Mouse (Mus musculus) midbrain, embryonic 12.5 days (tissue): ENCODE results near the gene Abcb8. TPM values are rescaled to one million over a fixed set of nuclear protein-coding genes. Genes with fewer than 3 reads are reported as not detected.

Experiments used
- ATAC-seq: fragments of 200-750 bp; cut with Nextera tagmentation; 2 replicates; pipeline ENCODE4 v1.8.0; 2017; ENCODE audit warnings: low read depth, moderate TSS enrichment, moderate library complexity; ENCODE audit not compliant: low FRiP score
- H3K27ac ChIP-seq: fragments of 300-500 bp; sonication (generic); replicated peaks from 2 replicates; pipeline ENCODE4 v1.5.1; 2016; ENCODE audit warnings: mild to moderate bottlenecking
- H3K27me3 ChIP-seq: fragments of 300-500 bp; sonication (generic); 2 replicates; pipeline ENCODE4 v1.6.1; 2016; ENCODE audit warnings: mild to moderate bottlenecking
- H3K36me3 ChIP-seq: fragments of 300-500 bp; sonication (generic); 2 replicates; pipeline ENCODE4 v1.6.1; 2016
- H3K4me1 ChIP-seq: fragments of 300-500 bp; sonication (generic); 2 replicates; pipeline ENCODE4 v1.6.1; 2016
- H3K4me2 ChIP-seq: fragments of 300-500 bp; sonication (generic); replicated peaks from 2 replicates; pipeline ENCODE4 v1.6.1; 2016; ENCODE audit warnings: mild to moderate bottlenecking, moderate library complexity
- H3K4me3 ChIP-seq: fragments of 300-500 bp; sonication (generic); 2 replicates; pipeline ENCODE4 v1.5.1; 2016; ENCODE audit warnings: mild to moderate bottlenecking
- H3K9ac ChIP-seq: fragments of 300-500 bp; sonication (generic); replicated peaks from 2 replicates; pipeline ENCODE4 v1.6.1; 2016; ENCODE audit warnings: mild to moderate bottlenecking, moderate library complexity
- H3K9me3 ChIP-seq: fragments of 300-500 bp; sonication (generic); 2 replicates; pipeline ENCODE4 v1.6.1; 2016; ENCODE audit warnings: mild to moderate bottlenecking
- WGBS: fragments of 180-500 bp; shearing (Covaris S2); methylation state at CpG from one replicate; pipeline ENCODE4 v1.1.7; 2016; 5-methylcytosine and 5-hydroxymethylcytosine counted together
- polyA plus RNA-seq: library from polyadenylated mRNA; unstranded; fragments of >200 nt; fragmentation: Nextera tagmentation; extraction: Ambion mirVana; gene quantifications from 2 replicates; pipeline ENCODE4 v1.2.1, GENCODE M21; 2016

The Abcb8 gene
- polyA plus RNA-seq, 1 experiment from 2014 or later: 48.0 TPM

DNA sequence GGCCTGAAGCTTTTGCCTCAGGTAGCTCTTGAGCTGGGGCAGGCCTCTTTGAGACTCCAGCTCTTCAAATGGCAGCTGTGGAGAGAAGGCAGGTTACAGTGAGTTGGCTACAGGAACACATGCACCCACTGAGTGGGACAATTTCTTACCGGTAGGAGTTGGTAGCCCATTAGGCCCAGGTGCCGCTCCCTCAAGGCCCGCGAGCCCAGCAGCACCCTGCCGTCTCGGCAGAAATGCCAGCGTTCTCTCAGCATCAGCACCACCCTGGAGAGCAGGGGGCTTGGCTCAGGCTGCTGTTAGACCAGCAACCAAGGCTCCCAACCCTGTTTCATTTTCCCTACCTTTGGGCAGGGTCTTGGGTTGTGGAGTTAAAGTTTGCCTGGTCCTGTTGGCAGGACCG is 47.7 kb downstream of the Abcb8 start:
- Histone ChIP-seq H3K4me2 (no peak overlapping the region), H3K9ac (no peak overlapping the region), H3K27me3 (no peaks in the 10 kb centered on the region), H3K36me3 (peaks cover 59% of the 10 kb centered on the region), H3K9me3 (no peaks in the 10 kb centered on the region), H3K4me1 (peaks cover 17% of the 10 kb centered on the region), H3K27ac (no peak overlapping the region), H3K4me3 (no peak overlapping the region)
- no peak for ATAC-seq
- 95% methylated on average over 8 of the region's 8 CpGs for WGBS

DNA sequence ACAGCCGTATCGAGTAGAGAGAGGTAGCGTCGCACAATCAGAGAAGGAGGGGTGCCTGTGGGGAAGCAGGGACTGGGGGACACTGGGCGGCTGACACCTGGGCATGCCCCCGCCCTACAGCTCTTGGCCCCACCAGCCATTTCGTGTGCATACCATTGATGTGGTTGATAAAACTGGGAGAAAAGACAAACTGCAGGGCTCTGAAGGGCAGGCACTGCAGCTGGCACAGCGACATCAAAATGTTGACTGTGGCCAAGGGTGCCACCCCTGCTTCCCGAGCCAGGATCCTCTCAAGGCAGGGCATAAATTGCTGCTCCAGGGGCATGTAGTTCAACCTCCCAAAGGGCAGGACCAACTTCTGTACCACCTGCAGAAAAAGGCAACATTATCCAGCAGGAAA is 48.6 kb downstream of the Abcb8 start:
- Histone ChIP-seq H3K9me3 (no peaks in the 10 kb centered on the region), H3K27ac (no peak overlapping the region), H3K27me3 (no peaks in the 10 kb centered on the region), H3K9ac (no peak overlapping the region), H3K4me1 (peaks cover 23% of the 10 kb centered on the region), H3K4me2 (no peak overlapping the region), H3K36me3 (peaks cover 57% of the 10 kb centered on the region), H3K4me3 (no peak overlapping the region)
- ATAC-seq: no peak
- 89% methylated on average over 9 of the region's 9 CpGs for WGBS

DNA sequence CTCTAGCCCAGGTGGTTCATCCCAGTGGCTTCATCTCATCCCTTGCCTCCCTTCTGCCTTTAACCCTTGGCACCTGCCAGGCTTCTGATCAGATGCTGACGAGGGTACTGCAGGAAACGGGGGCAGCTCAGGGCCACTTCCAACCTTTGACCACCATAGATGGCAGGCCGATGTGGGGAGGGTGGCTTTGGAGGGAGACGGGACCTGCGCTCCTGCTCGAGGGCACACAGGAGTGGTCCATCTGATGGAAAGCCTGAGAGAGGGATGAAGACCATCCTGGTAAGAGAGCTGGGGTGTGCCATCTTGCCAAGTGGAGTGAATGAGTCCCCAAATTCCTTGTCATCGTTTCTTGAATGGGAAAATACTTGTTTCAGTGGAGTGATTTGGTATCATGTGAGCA is 49.7 kb downstream of the Abcb8 start:
- H3K27me3 ChIP-seq: no peaks in the 10 kb centered on the region
- H3K27ac ChIP-seq: no peak overlapping the region
- no peak overlapping the region for H3K4me2 ChIP-seq
- no peak for ATAC-seq
- H3K4me3 ChIP-seq: no peak overlapping the region
- no peak overlapping the region for H3K9ac ChIP-seq
- no peaks in the 10 kb centered on the region for H3K9me3 ChIP-seq
- 93% methylated on average over 7 of the region's 7 CpGs for WGBS
- peaks cover 34% of the 10 kb centered on the region for H3K4me1 ChIP-seq
- H3K36me3 ChIP-seq: peaks cover 53% of the 10 kb centered on the region

DNA sequence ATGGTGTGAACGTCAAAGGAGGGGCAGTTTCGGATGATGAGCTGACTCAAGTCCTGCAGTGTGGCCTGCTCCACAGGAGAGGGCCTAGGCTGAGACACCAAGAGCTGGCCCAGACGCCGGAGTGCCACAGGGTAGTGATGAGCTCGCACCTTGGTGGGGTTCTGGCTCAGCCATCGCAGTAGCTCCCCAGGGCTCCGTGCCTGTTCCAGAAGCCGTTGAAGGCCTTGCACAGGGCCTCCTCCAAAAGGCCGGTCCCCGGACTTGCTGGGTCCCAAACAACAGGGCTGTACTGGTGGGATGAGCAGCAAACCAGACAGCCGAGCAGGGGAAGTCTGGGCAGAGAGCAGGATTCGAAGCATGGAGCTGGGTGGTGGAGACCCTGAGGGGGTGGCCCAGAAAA is 50.5 kb downstream of the Abcb8 start:
- Histone ChIP-seq H3K9me3 (no peaks in the 10 kb centered on the region), H3K27ac (no peak overlapping the region), H3K9ac (peak overlapping the region; percentile 90), H3K4me3 (peak overlapping the region; percentile 89), H3K4me2 (peak overlapping the region; percentile 98), H3K36me3 (peaks cover 47% of the 10 kb centered on the region), H3K4me1 (peaks cover 34% of the 10 kb centered on the region), H3K27me3 (peaks cover 4% of the 10 kb centered on the region; the same call in 1 of the 2 replicates)
- no peak for ATAC-seq
- WGBS: 84% methylated on average over 12 of the region's 12 CpGs

DNA sequence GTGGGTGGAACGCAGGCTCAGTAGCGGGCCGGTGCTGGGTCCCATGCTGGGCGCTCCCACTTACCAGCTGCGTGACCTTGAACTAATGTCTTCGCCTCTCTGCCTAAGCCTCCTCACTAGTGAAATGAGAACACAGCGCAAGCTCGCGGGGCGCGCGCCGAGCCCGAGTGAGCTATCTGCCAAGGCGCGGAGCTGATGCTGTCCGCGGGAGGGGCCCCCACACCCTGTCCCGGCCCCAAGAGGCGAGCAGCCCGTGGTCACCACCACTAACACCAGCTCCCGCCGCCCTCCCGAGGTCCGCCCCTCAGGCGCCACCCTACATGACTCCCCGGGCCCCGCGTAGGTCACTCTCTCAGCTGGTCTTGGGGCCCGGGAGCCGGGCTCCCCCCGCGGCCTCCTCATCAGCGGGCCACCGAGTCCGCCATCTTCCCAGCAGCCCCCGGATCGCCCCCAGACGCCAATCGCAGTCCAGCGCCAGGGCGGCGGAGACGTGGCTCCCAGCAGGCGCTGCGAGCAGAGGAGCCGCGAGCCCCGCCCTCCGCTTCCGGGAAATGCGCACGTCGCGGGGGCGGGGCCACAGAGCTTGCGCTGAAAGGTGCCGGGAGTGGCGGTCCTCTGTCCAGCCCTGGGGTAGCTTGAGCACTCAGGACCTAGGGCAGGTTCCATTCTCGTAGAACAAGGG is 51.4 kb downstream of the Abcb8 start, which contains the start of gene Fastk:
Gene Fastk (minus strand): TSS at position 542 of the 682 bp plus-strand sequence.
- ATAC-seq: peak; percentile 82
- under 1% methylated on average over 59 of the region's 60 CpGs for WGBS
- H3K4me2 ChIP-seq: peak within 1 kb of the TSS; percentile 98

DNA sequence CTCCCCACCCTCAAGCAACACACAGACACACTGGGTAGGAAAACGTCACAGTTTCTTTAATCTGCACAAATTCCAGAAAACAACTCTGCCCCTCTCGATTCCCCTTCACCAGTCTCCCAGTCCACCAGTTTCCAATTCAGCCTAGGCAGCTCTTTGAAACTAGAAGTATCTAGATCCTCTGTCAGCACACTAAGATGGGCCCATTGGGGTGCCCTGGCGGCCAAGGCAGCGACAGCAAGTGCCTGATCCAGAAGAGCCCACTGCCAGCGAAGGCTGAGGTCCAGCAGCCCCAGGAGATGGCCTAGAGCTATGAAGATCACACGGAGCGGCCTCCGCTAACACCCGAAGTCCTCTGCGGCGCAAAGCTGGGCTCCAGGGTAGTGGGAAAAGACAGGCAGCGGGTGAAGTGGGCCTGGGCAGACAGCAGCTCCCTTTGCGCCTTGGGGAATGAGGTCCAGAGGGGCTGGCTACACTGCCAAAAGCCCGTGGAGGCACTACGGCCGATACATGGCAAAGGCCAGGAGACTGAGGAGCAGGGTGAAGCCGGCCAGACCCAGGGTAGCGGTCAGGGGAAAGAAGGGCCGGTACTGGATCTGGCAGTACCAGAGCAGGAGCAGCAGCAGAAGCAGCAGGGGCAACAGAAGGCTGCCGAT is 52.1 kb downstream of the Abcb8 start:
- Histone ChIP-seq H3K4me2 (peak overlapping the region; percentile 98), H3K27ac (peak overlapping the region; percentile 85), H3K9me3 (no peaks in the 10 kb centered on the region), H3K27me3 (peaks cover 9% of the 10 kb centered on the region; the same call in 1 of the 2 replicates), H3K4me3 (peak overlapping the region; percentile 89), H3K4me1 (peaks cover 34% of the 10 kb centered on the region), H3K9ac (peak overlapping the region; percentile 90), H3K36me3 (peaks cover 31% of the 10 kb centered on the region)
- 58% methylated on average over 20 of the region's 20 CpGs for whole genome bisulfite sequencing
- ATAC-seq: no peak

More for the DNA sequence above, 51.4 kb downstream of the Abcb8 start, which contains the start of gene Fastk:
- Histone ChIP-seq H3K36me3 (peaks cover 38% of the 10 kb centered on the region), H3K27me3 (peaks cover 5% of the 10 kb centered on the region; the same call in 1 of the 2 replicates), H3K4me3 (peak within 1 kb of the TSS; percentile 89), H3K27ac (peak within 1 kb of the TSS; percentile 85), H3K9ac (peak within 1 kb of the TSS; percentile 90), H3K9me3 (no peaks in the 10 kb centered on the region), H3K4me1 (peaks cover 34% of the 10 kb centered on the region)

DNA sequence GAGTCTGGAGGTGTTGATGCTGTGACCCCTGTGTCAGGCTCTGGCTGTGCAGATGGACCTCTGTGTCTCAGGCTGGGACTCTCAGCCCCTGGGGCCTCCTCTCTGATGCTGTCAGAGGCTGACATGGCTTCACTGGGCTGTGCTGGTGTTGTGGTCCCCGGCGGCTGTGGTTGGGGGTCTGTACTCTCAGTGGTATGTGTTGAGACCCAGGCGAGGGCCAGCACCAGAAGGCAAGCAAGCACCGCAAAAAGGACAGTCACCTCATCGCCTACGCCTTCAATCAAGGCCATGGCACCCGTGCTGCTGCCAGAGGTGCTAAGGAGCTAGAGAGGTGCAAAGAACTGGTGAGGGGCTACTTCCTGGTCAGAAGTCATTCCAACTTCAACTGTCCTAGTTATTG is 53.2 kb downstream of the Abcb8 start:
- H3K4me3 ChIP-seq: 0 out of 2 replicates have a peak overlapping the region, but pooled peaks have one; percentile 67
- no peaks in the 10 kb centered on the region for H3K9me3 ChIP-seq
- peaks cover 9% of the 10 kb centered on the region; the same call in 1 of the 2 replicates for H3K27me3 ChIP-seq
- H3K9ac ChIP-seq: no peak overlapping the region
- H3K36me3 ChIP-seq: peaks cover 20% of the 10 kb centered on the region
- WGBS: 91% methylated on average over 7 of the region's 7 CpGs
- ATAC-seq: no peak
- H3K27ac ChIP-seq: no peak overlapping the region
- H3K4me2 ChIP-seq: peak overlapping the region; percentile 85
- H3K4me1 ChIP-seq: peaks cover 41% of the 10 kb centered on the region

DNA sequence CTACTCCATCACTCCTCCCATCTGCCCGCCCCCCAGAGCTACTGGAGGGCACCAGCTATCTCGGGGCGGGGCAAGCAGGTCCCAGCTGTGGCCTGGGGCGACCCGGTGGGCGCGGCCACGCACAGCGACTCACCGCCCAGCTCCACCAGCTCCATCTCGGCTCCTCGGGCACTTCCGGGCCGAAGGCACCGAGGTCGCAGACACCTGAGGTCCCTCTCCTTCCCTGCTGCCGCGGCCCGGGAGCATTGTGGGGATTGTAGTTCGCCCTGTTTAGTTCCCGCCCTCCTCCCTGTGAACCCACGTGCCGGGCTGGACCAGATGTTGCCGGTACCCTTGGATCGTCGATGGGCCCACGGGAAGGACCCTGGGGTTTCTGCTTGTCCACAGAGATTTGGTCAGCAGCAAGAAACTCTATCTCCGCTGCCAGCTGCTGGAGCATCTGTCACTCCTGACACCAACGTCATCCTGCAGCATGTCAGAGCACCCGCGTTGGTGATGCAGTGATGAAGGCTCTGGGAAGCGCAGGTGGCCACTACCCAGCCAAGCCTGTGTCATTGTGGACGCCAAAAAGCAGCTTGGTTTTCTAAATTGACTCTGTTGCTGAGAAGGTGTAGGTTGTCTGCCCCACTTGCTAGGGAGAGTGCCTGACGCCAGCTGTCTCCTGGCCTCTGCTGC is 54.3 kb downstream of the Abcb8 start, which contains the start of gene Tmub1:
Gene Tmub1 (minus strand): TSS at position 231 of the 675 bp plus-strand sequence.
- ATAC-seq: peak; percentile 50
- peaks cover 10% of the 10 kb centered on the region; the same call in 1 of the 2 replicates for H3K36me3 ChIP-seq
- no peaks in the 10 kb centered on the region for H3K9me3 ChIP-seq
- 2% methylated on average over 34 of the region's 34 CpGs for WGBS
- peak within 1 kb of the TSS; percentile 56 for H3K27ac ChIP-seq
- peaks cover 9% of the 10 kb centered on the region; the same call in 1 of the 2 replicates for H3K27me3 ChIP-seq
- H3K4me2 ChIP-seq: peak within 1 kb of the TSS; percentile 85
- H3K4me1 ChIP-seq: peaks cover 41% of the 10 kb centered on the region
- peak within 1 kb of the TSS; percentile 67 for H3K4me3 ChIP-seq
- H3K9ac ChIP-seq: peak within 1 kb of the TSS; percentile 73

DNA sequence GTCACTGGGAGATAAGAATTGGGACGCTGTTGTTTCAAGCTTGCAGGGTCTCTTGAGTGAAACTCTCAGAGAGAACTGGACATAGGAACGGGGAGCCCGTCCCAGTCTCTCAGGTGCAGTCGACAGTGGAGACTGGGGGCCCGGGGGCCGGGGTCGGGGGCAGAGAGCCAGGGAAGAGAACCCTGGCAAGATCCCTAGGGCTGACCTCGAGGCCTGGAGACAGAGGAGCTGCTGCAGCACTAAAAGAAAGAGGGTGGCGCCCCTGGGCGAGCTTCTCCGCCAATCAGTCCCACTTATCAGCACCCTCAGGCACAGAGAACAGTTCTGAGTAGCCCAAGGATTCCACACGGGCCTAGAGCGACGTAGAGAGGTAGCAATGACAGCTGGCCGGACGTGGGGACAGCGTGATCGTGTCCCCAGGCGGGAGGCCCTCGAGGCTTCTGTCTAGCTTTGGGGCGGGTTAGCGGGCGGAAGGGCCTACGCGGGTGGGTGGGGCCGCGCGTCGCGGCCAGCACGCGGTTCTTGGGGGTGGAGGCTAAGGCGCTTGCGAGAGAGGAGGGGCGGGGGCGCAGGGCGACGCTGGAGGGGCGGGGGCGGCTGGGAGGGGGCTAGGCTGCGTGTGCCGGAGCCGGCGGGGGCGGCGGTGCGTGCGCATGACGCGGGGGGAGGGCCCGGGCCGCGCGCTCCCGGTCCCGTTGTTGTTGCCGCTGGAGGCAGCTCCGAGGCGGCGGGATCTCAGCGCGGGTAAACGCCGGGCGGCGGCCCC is 58.0 kb downstream of the Abcb8 start:
- 3% methylated on average over 45 of the region's 66 CpGs for WGBS
- Histone ChIP-seq H3K27ac (peak overlapping the region; percentile 96), H3K4me2 (peak overlapping the region; percentile 99), H3K9me3 (no peaks in the 10 kb centered on the region), H3K4me1 (peaks cover 61% of the 10 kb centered on the region), H3K4me3 (peak overlapping the region; percentile 96), H3K27me3 (peaks cover 9% of the 10 kb centered on the region; the same call in 1 of the 2 replicates), H3K36me3 (0 out of 2 replicates have a peak, but pooled peaks cover 5% of the 10 kb centered on the region), H3K9ac (peak overlapping the region; percentile 97)
- peak; percentile 78 for ATAC-seq

DNA sequence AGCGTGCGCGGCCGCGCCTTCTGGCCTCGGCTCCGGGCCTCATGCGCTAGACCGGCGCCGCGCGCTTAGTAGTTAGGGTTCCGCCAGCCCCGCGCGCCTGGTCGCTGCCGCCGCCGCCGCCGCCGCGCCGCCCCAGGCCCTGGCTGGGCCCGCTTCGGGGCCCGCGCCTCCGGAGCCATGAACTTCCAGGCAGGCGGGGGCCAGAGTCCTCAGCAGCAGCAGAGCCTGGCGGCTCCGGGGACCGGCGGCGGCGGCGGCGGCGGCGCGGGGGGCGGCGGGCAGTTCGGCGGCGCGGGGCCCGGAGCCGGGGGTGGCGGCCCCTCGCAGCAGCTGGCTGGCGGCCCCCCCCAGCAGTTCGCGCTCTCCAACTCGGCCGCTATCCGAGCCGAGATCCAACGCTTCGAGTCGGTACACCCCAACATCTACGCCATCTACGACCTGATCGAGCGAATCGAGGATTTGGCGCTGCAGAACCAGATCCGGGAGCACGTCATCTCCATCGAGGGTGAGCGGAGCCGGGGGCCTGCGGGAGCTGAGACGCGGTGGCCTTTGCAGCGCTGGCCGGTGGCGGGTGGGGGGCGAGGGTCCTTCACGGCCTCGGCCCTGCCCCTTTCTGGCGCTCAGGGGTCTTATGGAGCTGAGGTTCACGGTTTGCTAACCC is 58.7 kb downstream of the Abcb8 start, which contains the start of gene Agap3:
Gene Agap3 (plus strand): TSS at position 148 of the 661 bp plus-strand sequence.
- Histone ChIP-seq H3K4me3 (peak within 1 kb of the TSS; percentile 96), H3K9ac (peak within 1 kb of the TSS; percentile 97), H3K4me1 (peaks cover 56% of the 10 kb centered on the region), H3K36me3 (0 out of 2 replicates have a peak, but pooled peaks cover 7% of the 10 kb centered on the region), H3K4me2 (peak within 1 kb of the TSS; percentile 99), H3K27me3 (peaks cover 9% of the 10 kb centered on the region; the same call in 1 of the 2 replicates), H3K27ac (peak within 1 kb of the TSS; percentile 96), H3K9me3 (no peaks in the 10 kb centered on the region)
- under 1% methylated on average over 54 of the region's 85 CpGs for WGBS
- ATAC-seq: peak; percentile 4; the same call in 1 of the 2 replicates
